Mouse (Mus musculus) hindbrain, embryonic 13.5 days (tissue): ENCODE data around the gene Plod2. TPM values are rescaled to one million over a fixed set of nuclear protein-coding genes. Genes with fewer than 3 reads are reported as not detected.

ENCODE experiments used
- ATAC-seq: fragments of 200-750 bp; cut with Nextera tagmentation; 2 replicates; pipeline ENCODE4 v1.8.0; 2017; ENCODE audit warnings: moderate TSS enrichment; ENCODE audit not compliant: low FRiP score
- H3K27ac ChIP-seq: fragments of 300-500 bp; sonication (generic); 2 replicates; pipeline ENCODE4 v1.5.1; 2015; ENCODE audit warnings: inconsistent platforms, mild to moderate bottlenecking, moderate library complexity
- H3K27me3 ChIP-seq: fragments of 300-500 bp; sonication (generic); 2 replicates; pipeline ENCODE4 v1.6.1; 2015; ENCODE audit warnings: mild to moderate bottlenecking, inconsistent platforms
- H3K36me3 ChIP-seq: fragments of 300-500 bp; sonication (generic); 2 replicates; pipeline ENCODE4 v1.6.1; 2015; ENCODE audit warnings: mild to moderate bottlenecking, inconsistent platforms
- H3K4me1 ChIP-seq: fragments of 300-500 bp; sonication (generic); replicated peaks from 2 replicates; pipeline ENCODE4 v1.6.1; 2015; ENCODE audit warnings: inconsistent platforms
- H3K4me2 ChIP-seq: fragments of 300-500 bp; sonication (generic); 2 replicates; pipeline ENCODE4 v1.6.1; 2015; ENCODE audit warnings: inconsistent platforms, mild to moderate bottlenecking, moderate library complexity
- H3K4me3 ChIP-seq: fragments of 300-500 bp; sonication (generic); 2 replicates; pipeline ENCODE4 v1.5.1; 2015; ENCODE audit warnings: mild to moderate bottlenecking, inconsistent platforms
- H3K9ac ChIP-seq: fragments of 300-500 bp; sonication (generic); 2 replicates; pipeline ENCODE4 v1.6.1; 2015; ENCODE audit warnings: mild to moderate bottlenecking, inconsistent platforms
- H3K9me3 ChIP-seq: fragments of 300-500 bp; sonication (generic); 2 replicates; pipeline ENCODE4 v1.6.1; 2016; ENCODE audit warnings: inconsistent platforms
- WGBS: fragments of 180-500 bp; shearing (Covaris S2); methylation state at CpG from one replicate; pipeline ENCODE4 v1.1.7; 2015; 5-methylcytosine and 5-hydroxymethylcytosine counted together
- polyA plus RNA-seq: library from polyadenylated mRNA; unstranded; fragments of >200 nt; fragmentation: Nextera tagmentation; extraction: Ambion mirVana; gene quantifications from 2 replicates; pipeline ENCODE4 v1.2.1, GENCODE M21; 2015

The Plod2 gene
- 16.0 and 17.0 TPM in 2 replicates for polyA plus RNA-seq

- under 1% methylated on average over 54 of the region's 67 CpGs for WGBS
- peak; percentile 95 for ATAC-seq
- peaks cover 4% of the 10 kb centered on the region; the same call in 1 of the 2 replicates for H3K27me3 ChIP-seq
- H3K9ac ChIP-seq: peak within 1 kb of the TSS; percentile 86
- H3K9me3 ChIP-seq: no peaks in the 10 kb centered on the region
- peaks cover 16% of the 10 kb centered on the region for H3K4me1 ChIP-seq
- no peaks in the 10 kb centered on the region for H3K36me3 ChIP-seq
- peak within 1 kb of the TSS; percentile 77 for H3K27ac ChIP-seq
- H3K4me2 ChIP-seq: peak within 1 kb of the TSS; percentile 86
- H3K4me3 ChIP-seq: peak within 1 kb of the TSS; percentile 68
These were observed at the start of gene Plod2 for GRCm38 (mm10) chr9:92541977-92542561. Plod2 (plus strand) TSS chr9:92542223.

DNA sequence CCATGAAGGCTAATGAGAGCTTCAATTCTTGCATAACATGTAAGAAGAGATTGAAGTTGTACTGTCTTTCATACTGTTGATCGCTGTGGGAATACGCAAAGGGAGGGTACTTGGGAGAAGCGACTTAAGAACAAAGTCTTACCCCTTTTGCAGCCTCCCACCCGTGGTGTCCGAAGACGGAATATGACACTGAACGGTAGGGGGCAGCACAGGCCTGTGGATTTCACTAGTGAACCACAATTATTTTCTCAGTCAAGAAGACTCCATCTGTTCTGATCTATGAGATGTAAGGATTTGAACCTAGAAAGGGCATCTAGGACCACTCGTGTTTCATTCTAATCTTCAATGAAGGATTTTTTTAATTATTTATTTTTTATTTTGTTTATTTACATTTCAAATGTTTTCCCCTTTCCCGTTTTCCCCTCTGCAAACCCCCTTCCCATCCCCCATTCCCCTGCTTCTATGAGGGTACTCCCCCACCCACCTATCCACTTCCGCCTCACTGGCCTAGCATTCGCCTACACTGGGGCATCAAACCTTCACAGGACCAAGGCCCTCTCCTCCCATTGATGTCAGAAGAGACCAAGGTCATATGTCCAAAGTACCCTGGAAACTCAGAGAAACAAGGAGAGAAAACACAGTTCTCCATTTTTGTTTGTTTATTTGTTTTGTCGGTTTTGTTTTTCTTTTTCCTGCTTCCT lies 42.2 kb upstream of the Plod2 start:
- WGBS: 46% methylated on average over 12 of the region's 12 CpGs
- H3K27ac ChIP-seq: no peak overlapping the region
- no peaks in the 10 kb centered on the region for H3K9me3 ChIP-seq
- no peak overlapping the region for H3K4me2 ChIP-seq
- no peaks in the 10 kb centered on the region for H3K27me3 ChIP-seq
- H3K4me1 ChIP-seq: no peaks in the 10 kb centered on the region
- H3K4me3 ChIP-seq: no peak overlapping the region
- no peak; the same call in 1 of the 2 replicates for ATAC-seq
- no peaks in the 10 kb centered on the region for H3K36me3 ChIP-seq
- H3K9ac ChIP-seq: no peak overlapping the region

- H3K9ac ChIP-seq: no peak overlapping the region
- no peak overlapping the region for H3K27ac ChIP-seq
- WGBS: 84% methylated on average over 3 of the region's 3 CpGs
- H3K36me3 ChIP-seq: no peaks in the 10 kb centered on the region
- no peaks in the 10 kb centered on the region for H3K4me1 ChIP-seq
- no peak overlapping the region for H3K4me2 ChIP-seq
- ATAC-seq: no peak
- H3K9me3 ChIP-seq: no peaks in the 10 kb centered on the region
- no peak overlapping the region for H3K4me3 ChIP-seq
- H3K27me3 ChIP-seq: no peaks in the 10 kb centered on the region
These were observed 37.8 kb upstream of the Plod2 start for GRCm38 (mm10) chr9:92504256-92504655.

GRCm38 (mm10) chr9:92504889-92505288 lies 37.1 kb upstream of the Plod2 start:
- 65% methylated on average over 1 of the region's 1 CpGs for WGBS
- H3K27me3 ChIP-seq: no peaks in the 10 kb centered on the region

DNA sequence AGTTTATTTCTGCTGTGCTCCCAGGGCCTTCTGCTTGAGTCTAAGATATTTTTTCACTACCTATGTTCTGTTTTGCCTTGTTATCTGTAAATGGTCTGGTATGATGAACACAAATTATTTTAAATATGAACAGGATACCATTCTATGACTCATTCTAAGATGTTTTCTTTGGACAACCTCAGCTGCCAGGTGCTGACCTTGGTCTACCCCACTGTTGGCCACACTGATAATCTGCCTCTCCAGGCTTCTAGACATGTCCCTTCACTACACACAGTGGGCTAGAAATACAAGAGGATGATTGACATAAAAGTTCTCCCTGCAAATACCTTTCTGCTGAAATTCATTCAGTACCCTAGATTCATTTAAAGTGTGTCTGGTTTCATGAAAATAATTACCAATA lies 30.3 kb upstream of the Plod2 start:
- Histone ChIP-seq H3K27ac (no peak overlapping the region), H3K4me3 (no peak overlapping the region), H3K27me3 (no peaks in the 10 kb centered on the region), H3K36me3 (no peaks in the 10 kb centered on the region), H3K9me3 (no peaks in the 10 kb centered on the region), H3K9ac (no peak overlapping the region), H3K4me1 (no peaks in the 10 kb centered on the region), H3K4me2 (no peak overlapping the region)
- no peak for ATAC-seq

More at GRCm38 (mm10) chr9:92504889-92505288, 37.1 kb upstream of the Plod2 start:
- no peak for ATAC-seq
- Histone ChIP-seq H3K9ac (no peak overlapping the region), H3K36me3 (no peaks in the 10 kb centered on the region), H3K9me3 (no peaks in the 10 kb centered on the region), H3K4me1 (no peaks in the 10 kb centered on the region), H3K4me2 (no peak overlapping the region), H3K27ac (no peak overlapping the region), H3K4me3 (no peak overlapping the region)

GRCm38 (mm10) chr9:92517036-92517435 lies 25.0 kb upstream of the Plod2 start:
- ATAC-seq: no peak
- H3K4me1 ChIP-seq: no peaks in the 10 kb centered on the region
- 97% methylated on average over 12 of the region's 12 CpGs for WGBS
- H3K9me3 ChIP-seq: peaks cover 6% of the 10 kb centered on the region
- H3K36me3 ChIP-seq: peaks cover 4% of the 10 kb centered on the region; the same call in 1 of the 2 replicates
- H3K4me3 ChIP-seq: no peak overlapping the region
- H3K27me3 ChIP-seq: no peaks in the 10 kb centered on the region
- H3K9ac ChIP-seq: no peak overlapping the region
- no peak overlapping the region for H3K27ac ChIP-seq
- no peak overlapping the region for H3K4me2 ChIP-seq

DNA sequence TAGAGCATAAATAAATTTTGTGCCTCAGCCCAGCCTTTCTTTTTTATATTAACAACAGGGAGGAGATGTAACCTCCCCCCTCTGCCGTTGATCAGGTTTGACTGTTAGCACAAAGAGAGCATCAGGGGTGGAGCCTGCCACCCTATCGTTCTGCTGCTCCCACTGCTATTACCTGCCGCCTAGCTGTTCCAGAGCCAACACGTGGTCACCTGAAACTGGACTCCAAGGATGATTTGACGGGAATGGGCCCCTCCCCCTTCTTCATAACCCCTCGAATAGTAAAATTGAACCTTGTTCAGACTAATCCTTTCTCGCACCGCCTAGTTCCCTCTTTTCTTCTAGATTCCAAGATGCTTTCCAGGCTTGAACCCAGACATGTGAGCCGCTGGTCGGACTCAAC lies 21.3 kb upstream of the Plod2 start:
- Histone ChIP-seq H3K36me3 (peaks cover 4% of the 10 kb centered on the region; the same call in 1 of the 2 replicates), H3K9ac (no peak overlapping the region), H3K27me3 (no peaks in the 10 kb centered on the region), H3K27ac (no peak overlapping the region), H3K4me1 (no peaks in the 10 kb centered on the region), H3K4me3 (no peak overlapping the region), H3K9me3 (peaks cover 6% of the 10 kb centered on the region), H3K4me2 (no peak overlapping the region)
- WGBS: 94% methylated on average over 10 of the region's 10 CpGs
- ATAC-seq: no peak

GRCm38 (mm10) chr9:92524506-92524905 lies 17.5 kb upstream of the Plod2 start:
- H3K4me3 ChIP-seq: no peak overlapping the region
- ATAC-seq: no peak
- no peaks in the 10 kb centered on the region for H3K9me3 ChIP-seq
- no peaks in the 10 kb centered on the region for H3K4me1 ChIP-seq
- no peaks in the 10 kb centered on the region for H3K27me3 ChIP-seq
- WGBS: 84% methylated on average over 4 of the region's 4 CpGs
- no peak overlapping the region for H3K27ac ChIP-seq
- H3K9ac ChIP-seq: no peak overlapping the region
- H3K36me3 ChIP-seq: no peaks in the 10 kb centered on the region
- H3K4me2 ChIP-seq: no peak overlapping the region

- Histone ChIP-seq H3K27me3 (no peaks in the 10 kb centered on the region), H3K4me1 (no peaks in the 10 kb centered on the region), H3K4me3 (no peak overlapping the region), H3K9ac (no peak overlapping the region), H3K36me3 (no peaks in the 10 kb centered on the region), H3K27ac (no peak overlapping the region), H3K9me3 (no peaks in the 10 kb centered on the region), H3K4me2 (no peak overlapping the region)
- no peak for ATAC-seq
- WGBS: 87% methylated on average over 3 of the region's 3 CpGs
These were observed 12.0 kb upstream of the Plod2 start for GRCm38 (mm10) chr9:92530055-92530454.

GRCm38 (mm10) chr9:92537735-92538134 lies 4.3 kb upstream of the Plod2 start:
- H3K27ac ChIP-seq: no peak overlapping the region
- no peaks in the 10 kb centered on the region for H3K9me3 ChIP-seq
- H3K4me2 ChIP-seq: no peak overlapping the region
- H3K27me3 ChIP-seq: peaks cover 4% of the 10 kb centered on the region; the same call in 1 of the 2 replicates
- WGBS: 79% methylated on average over 6 of the region's 6 CpGs
- H3K4me3 ChIP-seq: no peak overlapping the region
- no peak overlapping the region for H3K9ac ChIP-seq
- H3K36me3 ChIP-seq: no peaks in the 10 kb centered on the region
- peaks cover 7% of the 10 kb centered on the region for H3K4me1 ChIP-seq
- ATAC-seq: no peak

- H3K4me1 ChIP-seq: peaks cover 11% of the 10 kb centered on the region
- WGBS: 53% methylated on average over 6 of the region's 6 CpGs
- no peak overlapping the region for H3K4me2 ChIP-seq
- H3K27ac ChIP-seq: no peak overlapping the region
- H3K36me3 ChIP-seq: no peaks in the 10 kb centered on the region
- H3K9ac ChIP-seq: no peak overlapping the region
- peaks cover 4% of the 10 kb centered on the region; the same call in 1 of the 2 replicates for H3K27me3 ChIP-seq
- no peak overlapping the region for H3K4me3 ChIP-seq
- H3K9me3 ChIP-seq: no peaks in the 10 kb centered on the region
- ATAC-seq: no peak
These were observed 3.8 kb upstream of the Plod2 start for GRCm38 (mm10) chr9:92538216-92538615.

GRCm38 (mm10) chr9:92542591-92543416 lies 781 bp downstream of the Plod2 start:
- H3K9me3 ChIP-seq: no peaks in the 10 kb centered on the region
- H3K36me3 ChIP-seq: no peaks in the 10 kb centered on the region
- peak overlapping the region; percentile 68 for H3K4me3 ChIP-seq
- peak; percentile 74 for ATAC-seq
- H3K27ac ChIP-seq: peak overlapping the region; percentile 77
- 2% methylated on average over 31 of the region's 31 CpGs for WGBS
- H3K9ac ChIP-seq: peak overlapping the region; percentile 86
- peaks cover 4% of the 10 kb centered on the region; the same call in 1 of the 2 replicates for H3K27me3 ChIP-seq
- peaks cover 16% of the 10 kb centered on the region for H3K4me1 ChIP-seq
- H3K4me2 ChIP-seq: peak overlapping the region; percentile 86
